Mouse (Mus musculus): ENCODE measurements around the gene Glb1l3. TPM values are rescaled to one million over a fixed set of nuclear protein-coding genes. Genes with fewer than 3 reads are reported as not detected.
"Not testable (repeated sequence)": the region's sequence is repeated elsewhere in the genome, so short reads cannot be mapped to it uniquely, and the experiment has no call there.

Gene Glb1l3
- total RNA-seq (2021) = not detected
- long read RNA-seq, experiment 1 = 0 reads
- long read RNA-seq, experiment 2 = 0 reads

GRCm38 (mm10) chr9:26860751-26861150, at the start of gene Glb1l3:
TSS of gene Glb1l3 (minus strand) at chr9:26860890.
- DNase-seq (ENCODE audit: low spot score in 2 of 2) = no peak
- TF ChIP-seq CTCF (conservative IDR thresholded peaks at IDR 0.05) = no peak
- Histone ChIP-seq H3K4me3 (no peak within 1 kb of the TSS), H3K27ac (no peak within 1 kb of the TSS)

GRCm38 (mm10) chr9:26869856-26870255, 9.2 kb upstream of the Glb1l3 start:
- DNase-seq (ENCODE audit: low spot score in 2 of 2); H3K27ac ChIP-seq; H3K4me3 ChIP-seq: not testable (repeated sequence)

GRCm38 (mm10) chr9:26831089-26831488, 29.6 kb downstream of the Glb1l3 start:
- no peak for DNase-seq (ENCODE audit: low spot score in 2 of 2)
- H3K27ac ChIP-seq = no peak overlapping the region
- no peak for TF ChIP-seq CTCF (conservative IDR thresholded peaks at IDR 0.05)
- H3K4me3 ChIP-seq = no peak overlapping the region

- no peak for TF ChIP-seq CTCF (conservative IDR thresholded peaks at IDR 0.05)
- no peak overlapping the region for H3K4me3 ChIP-seq
- H3K27ac ChIP-seq = no peak overlapping the region
- no peak for DNase-seq (ENCODE audit: low spot score in 2 of 2)
Observed at GRCm38 (mm10) chr9:26819942-26820341, 40.7 kb downstream of the Glb1l3 start.

- Histone ChIP-seq H3K27ac (no peak overlapping the region), H3K4me3 (no peak overlapping the region)
- TF ChIP-seq CTCF (conservative IDR thresholded peaks at IDR 0.05) = no peak
- no peak for DNase-seq (ENCODE audit: low spot score in 2 of 2)
Observed at GRCm38 (mm10) chr9:26808735-26809134, 52.0 kb downstream of the Glb1l3 start.

- no peak within 1 kb of the TSS for H3K27ac ChIP-seq
- no peak; the same call in 1 of the 2 replicates for TF ChIP-seq CTCF (conservative IDR thresholded peaks at IDR 0.05)
Observed at GRCm38 (mm10) chr9:26805935-26806666, 54.6 kb downstream of the Glb1l3 start, which contains the start of gene Glb1l2. TSS of gene Glb1l2 (minus strand) at chr9:26806468.

GRCm38 (mm10) chr9:26804321-26804720, 56.4 kb downstream of the Glb1l3 start:
- Histone ChIP-seq H3K4me3 (no peak overlapping the region), H3K27ac (no peak overlapping the region)
- DNase-seq (ENCODE audit: low spot score in 2 of 2) = no peak
- TF ChIP-seq CTCF (conservative IDR thresholded peaks at IDR 0.05) = no peak

More at GRCm38 (mm10) chr9:26805935-26806666, 54.6 kb downstream of the Glb1l3 start, which contains the start of gene Glb1l2:
- DNase-seq (ENCODE audit: low spot score in 2 of 2) = peak; percentile 82 to 87
- H3K4me3 ChIP-seq = peak within 1 kb of the TSS; percentile 53

- no peak for DNase-seq (ENCODE audit: low spot score in 2 of 2)
- Histone ChIP-seq H3K27ac (no peak overlapping the region), H3K4me3 (no peak overlapping the region)
- no peak for TF ChIP-seq CTCF (conservative IDR thresholded peaks at IDR 0.05)
Observed at GRCm38 (mm10) chr9:26800357-26800756, 60.3 kb downstream of the Glb1l3 start.

- H3K4me3 ChIP-seq = no peak overlapping the region
- no peak for TF ChIP-seq CTCF (conservative IDR thresholded peaks at IDR 0.05)
- DNase-seq (ENCODE audit: low spot score in 2 of 2) = no peak
- no peak overlapping the region for H3K27ac ChIP-seq
Observed at GRCm38 (mm10) chr9:26798731-26799130, 62.0 kb downstream of the Glb1l3 start.

GRCm38 (mm10) chr9:26798205-26798604, 62.5 kb downstream of the Glb1l3 start:
- H3K27ac ChIP-seq = no peak overlapping the region
- DNase-seq (ENCODE audit: low spot score in 2 of 2) = no peak
- no peak overlapping the region for H3K4me3 ChIP-seq
- TF ChIP-seq CTCF (conservative IDR thresholded peaks at IDR 0.05) = no peak

GRCm38 (mm10) chr9:26792829-26793228, 67.9 kb downstream of the Glb1l3 start:
- DNase-seq (ENCODE audit: low spot score in 2 of 2) = no peak
- no peak for TF ChIP-seq CTCF (conservative IDR thresholded peaks at IDR 0.05)
- H3K27ac ChIP-seq = no peak overlapping the region
- H3K4me3 ChIP-seq = no peak overlapping the region

GRCm38 (mm10) chr9:26783414-26783975, 77.2 kb downstream of the Glb1l3 start:
- Histone ChIP-seq H3K4me3 (peak overlapping the region; percentile 38), H3K27ac (peak overlapping the region; percentile 2; the same call in 1 of the 2 replicates)
- TF ChIP-seq CTCF (conservative IDR thresholded peaks at IDR 0.05) = no peak
- no peak for DNase-seq (ENCODE audit: low spot score in 2 of 2)

GRCm38 (mm10) chr9:26778421-26778820, 82.3 kb downstream of the Glb1l3 start:
- no peak for DNase-seq (ENCODE audit: low spot score in 2 of 2)
- TF ChIP-seq CTCF (conservative IDR thresholded peaks at IDR 0.05) = no peak
- Histone ChIP-seq H3K27ac (no peak overlapping the region), H3K4me3 (no peak overlapping the region)
